ENCODE assay signal across 20 mouse cellular contexts in the genomic region with DNA sequence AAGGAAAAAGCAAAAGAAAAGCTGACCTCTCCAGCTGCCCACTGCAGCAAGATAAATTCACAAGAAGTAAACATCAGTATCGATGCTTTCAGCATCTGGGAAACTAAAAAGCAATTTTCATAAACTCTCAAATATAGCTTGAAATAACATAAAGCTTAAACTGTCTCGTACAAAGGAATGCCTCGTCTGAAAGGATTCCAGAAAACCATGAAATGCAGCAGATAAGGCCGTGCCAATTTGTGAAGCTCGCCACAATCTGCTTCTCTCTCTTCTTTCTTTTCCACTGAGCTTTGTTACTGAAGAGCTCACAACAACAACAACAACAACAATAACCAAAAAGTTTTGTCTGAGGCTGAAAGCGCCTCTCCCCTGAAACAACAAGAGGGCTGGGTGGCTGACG.
DNase-seq lines count a peak whose midpoint lies in the region; ATAC-seq and TF ChIP-seq lines count a peak whose summit lies in the region.
"Had no signal": no experiment of that assay in that cellular context is flagged by ENCODE, and none has a peak within 500 bp of the region (broad histone marks: within the 10 kb centered on the region; RNA-seq: fewer than 3 reads in every experiment).

No protein-coding gene starts in this region.

- TF ChIP-seq POLR2A in heart, adult 2 months (IDR thresholded peaks at IDR 0.05; ENCODE audit: insufficient read depth, low read depth, low read length), result no peak

- no peak overlapping the region for H3K4me3 ChIP-seq in embryonic facial prominence, embryonic 14.5 days (ENCODE audit: low read depth, low read length)
- H3K4me3 ChIP-seq in embryonic facial prominence, embryonic 10.5 days, result no peak overlapping the region
- no peak overlapping the region for H3K4me3 ChIP-seq in heart, embryonic 14.5 days (ENCODE audit: control insufficient read depth in 1 of 2, insufficient read depth in 1 of 2, low read depth in 1 of 2, low read length in 2 of 2)
- no peak overlapping the region for H3K4me3 ChIP-seq in heart, adult 2 months
- H3K4me3 ChIP-seq in kidney, postnatal 0 days (replicated peaks; ENCODE audit: low read depth, low read length), result no peak overlapping the region
- H3K4me3 ChIP-seq in stomach, embryonic 14.5 days (ENCODE audit: low read depth, low read length), result no peak overlapping the region
- no peak overlapping the region for H3K4me3 ChIP-seq in stomach, postnatal 0 days (ENCODE audit: low read depth, low read length)
- H3K4me3 ChIP-seq: heart, embryonic 10.5 days; hindbrain, embryonic 15.5 days had no signal

- no peaks in the 10 kb centered on the region for H3K36me3 ChIP-seq in embryonic facial prominence, embryonic 14.5 days (ENCODE audit: control insufficient read depth, insufficient read depth, low read length)
- H3K36me3 ChIP-seq in embryonic facial prominence, embryonic 10.5 days (replicated peaks), result no peaks in the 10 kb centered on the region
- H3K36me3 ChIP-seq in heart, embryonic 14.5 days (ENCODE audit: control insufficient read depth, insufficient read depth, low read length), result no peaks in the 10 kb centered on the region
- no peaks in the 10 kb centered on the region for H3K36me3 ChIP-seq in heart, adult 2 months (ENCODE audit: control insufficient read depth, insufficient read depth, low read length)
- H3K36me3 ChIP-seq in kidney, postnatal 0 days (ENCODE audit: insufficient read depth, low read length), result no peaks in the 10 kb centered on the region
- H3K36me3 ChIP-seq in stomach, embryonic 14.5 days (ENCODE audit: control insufficient read depth, insufficient read depth, low read length), result no peaks in the 10 kb centered on the region
- no peaks in the 10 kb centered on the region for H3K36me3 ChIP-seq in stomach, postnatal 0 days (ENCODE audit: control insufficient read depth, insufficient read depth, low read length)
- H3K36me3 ChIP-seq: G1E; heart, embryonic 10.5 days; hindbrain, embryonic 15.5 days had no signal

- H3K9ac ChIP-seq in embryonic facial prominence, embryonic 14.5 days (ENCODE audit: low read depth, low read length), result no peak overlapping the region
- no peak overlapping the region for H3K9ac ChIP-seq in heart, embryonic 14.5 days (ENCODE audit: low read length)
- H3K9ac ChIP-seq in heart, adult 2 months (ENCODE audit: low read depth, low read length), result no peak overlapping the region
- no peak overlapping the region for H3K9ac ChIP-seq in kidney, postnatal 0 days (ENCODE audit: low read depth, low read length)
- no peak overlapping the region for H3K9ac ChIP-seq in stomach, embryonic 14.5 days (replicated peaks; ENCODE audit: low read depth, low read length)
- no peak overlapping the region for H3K9ac ChIP-seq in stomach, postnatal 0 days (ENCODE audit: low read length)
- H3K9ac ChIP-seq: forebrain, postnatal 0 days; hindbrain, embryonic 15.5 days had no signal

- H3K27me3 ChIP-seq in embryonic facial prominence, embryonic 14.5 days (replicated peaks; ENCODE audit: control insufficient read depth, insufficient read depth, low read length), result no peaks in the 10 kb centered on the region
- no peaks in the 10 kb centered on the region; the same call in none of the 2 replicates for H3K27me3 ChIP-seq in embryonic facial prominence, embryonic 10.5 days (replicated peaks; ENCODE audit: low read depth, poor library complexity, severe bottlenecking)
- no peaks in the 10 kb centered on the region for H3K27me3 ChIP-seq in heart, embryonic 14.5 days (ENCODE audit: control insufficient read depth, insufficient read depth, low read length)
- peaks cover 2% of the 10 kb centered on the region; the same call in 1 of the 2 replicates for H3K27me3 ChIP-seq in heart, adult 2 months (ENCODE audit: control insufficient read depth, insufficient read depth, low read length)
- H3K27me3 ChIP-seq in kidney, postnatal 0 days (ENCODE audit: insufficient read depth, low read length), result no peaks in the 10 kb centered on the region
- H3K27me3 ChIP-seq in stomach, embryonic 14.5 days (ENCODE audit: control insufficient read depth, insufficient read depth, low read length), result no peaks in the 10 kb centered on the region
- H3K27me3 ChIP-seq in stomach, postnatal 0 days (ENCODE audit: control insufficient read depth, insufficient read depth, low read length), result no peaks in the 10 kb centered on the region
- H3K27me3 ChIP-seq: hindbrain, embryonic 15.5 days had no signal

- intact Hi-C loops in heart, adult 2 months (cut with DNase I), result no loop called here

- 56% methylated on average over 7 of the region's 7 CpGs for WGBS in embryonic facial prominence, embryonic 14.5 days
- 63% methylated on average over 7 of the region's 7 CpGs for WGBS in embryonic facial prominence, embryonic 10.5 days
- 50% methylated on average over 7 of the region's 7 CpGs for WGBS in heart, embryonic 14.5 days
- WGBS in heart, adult 2 months, result 41% methylated on average over 7 of the region's 7 CpGs
- WGBS in kidney, postnatal 0 days, result 67% methylated on average over 7 of the region's 7 CpGs
- 29% methylated on average over 7 of the region's 7 CpGs for WGBS in stomach, embryonic 14.5 days
- WGBS in stomach, postnatal 0 days, result 20% methylated on average over 7 of the region's 7 CpGs

- no peak overlapping the region for H3K4me2 ChIP-seq in embryonic facial prominence, embryonic 14.5 days (ENCODE audit: low read depth, low read length)
- H3K4me2 ChIP-seq in heart, embryonic 14.5 days (ENCODE audit: low read length), result peak overlapping the region; percentile 14; the same call in 1 of the 2 replicates
- peak overlapping the region; percentile 11; the same call in 1 of the 2 replicates for H3K4me2 ChIP-seq in kidney, postnatal 0 days (ENCODE audit: low read length)
- 0 out of 2 replicates have a peak overlapping the region, but pooled peaks have one; percentile 16 for H3K4me2 ChIP-seq in stomach, embryonic 14.5 days (replicated peaks; ENCODE audit: low read depth, low read length)
- H3K4me2 ChIP-seq in stomach, postnatal 0 days (replicated peaks; ENCODE audit: low read depth), result no peak overlapping the region; the same call in 1 of the 2 replicates
- H3K4me2 ChIP-seq: hindbrain, embryonic 15.5 days had no signal

- no peaks in the 10 kb centered on the region for H3K4me1 ChIP-seq in embryonic facial prominence, embryonic 14.5 days (ENCODE audit: control insufficient read depth, insufficient read depth, low read length)
- peaks cover 15% of the 10 kb centered on the region; the same call in 1 of the 2 replicates for H3K4me1 ChIP-seq in embryonic facial prominence, embryonic 10.5 days
- H3K4me1 ChIP-seq in heart, embryonic 14.5 days (ENCODE audit: control insufficient read depth in 2 of 2, insufficient read depth in 2 of 2, low read length in 2 of 2), result peaks cover 2 to 3% of the 10 kb centered on the region in 2 experiments; a peak in 1 of 4 replicates
- no peaks in the 10 kb centered on the region for H3K4me1 ChIP-seq in heart, adult 2 months (ENCODE audit: control insufficient read depth, insufficient read depth, low read length)
- H3K4me1 ChIP-seq in kidney, postnatal 0 days (replicated peaks; ENCODE audit: insufficient read depth, low read length), result no peaks in the 10 kb centered on the region
- 0 out of 2 replicates have a peak, but pooled peaks cover 2% of the 10 kb centered on the region for H3K4me1 ChIP-seq in stomach, embryonic 14.5 days (ENCODE audit: control insufficient read depth, insufficient read depth, low read length)
- no peaks in the 10 kb centered on the region for H3K4me1 ChIP-seq in stomach, postnatal 0 days (replicated peaks; ENCODE audit: control insufficient read depth, insufficient read depth)
- H3K4me1 ChIP-seq: heart, embryonic 10.5 days; hindbrain, embryonic 15.5 days had no signal

- TF ChIP-seq CTCF in heart, adult 2 months (IDR thresholded peaks at IDR 0.05), result no peak
- no peak for TF ChIP-seq CTCF in kidney, postnatal 0 days (IDR thresholded peaks at IDR 0.05; ENCODE audit: low read depth)
- no peak for TF ChIP-seq CTCF in stomach, postnatal 0 days (IDR thresholded peaks at IDR 0.05; ENCODE audit: low read depth)

- peak; percentile 17 for DNase-seq in embryonic facial prominence, embryonic 14.5 days (ENCODE audit: low spot score)
- DNase-seq in embryonic facial prominence, embryonic 10.5 days (ENCODE audit: low spot score), result no peak
- no peak for DNase-seq in heart, adult 2 months
- DNase-seq in kidney, postnatal 0 days (ENCODE audit: low spot score), result no peak
- DNase-seq in kidney, adult 8-10 months, result no peak
- no peak for DNase-seq in stomach, postnatal 0 days (ENCODE audit: low spot score)
- DNase-seq: adrenal gland, adult 8-10 months; adrenal gland, postnatal 36 days; B cell, adult 2 months; cerebellum, adult 2 months; cerebellum, postnatal 10 days; forebrain, postnatal 0 days; gastrocnemius, postnatal 14 days; heart, postnatal 36 days had no signal

- no peaks in the 10 kb centered on the region for H3K79me2 ChIP-seq in heart, adult 2 months (replicated peaks; ENCODE audit: control insufficient read depth, insufficient read depth, low read length)

- TF ChIP-seq EP300 in heart, adult 2 months (IDR thresholded peaks at IDR 0.05; ENCODE audit: insufficient read depth, low read depth, low read length), result no peak
- TF ChIP-seq EP300 in stomach, postnatal 0 days (optimal IDR thresholded peaks at IDR 0.05), result no peak

- ATAC-seq in embryonic facial prominence, embryonic 14.5 days (ENCODE audit: low read depth), result no peak
- ATAC-seq in heart, embryonic 14.5 days (ENCODE audit: insufficient number of reproducible peaks, insufficient read depth, low FRiP score, low read depth), result no peak
- ATAC-seq in kidney, postnatal 0 days (replicated peaks; ENCODE audit: low FRiP score, low read depth), result no peak
- no peak for ATAC-seq in stomach, embryonic 14.5 days (ENCODE audit: insufficient number of reproducible peaks, insufficient read depth, low FRiP score, low read depth)
- no peak for ATAC-seq in stomach, postnatal 0 days (ENCODE audit: low FRiP score, low TSS enrichment)
- ATAC-seq: CD4-positive, CD25-positive, alpha-beta regulatory T cell, adult 4 months; forebrain, postnatal 0 days had no signal

- H3K9me3 ChIP-seq in embryonic facial prominence, embryonic 14.5 days (ENCODE audit: control insufficient read depth, low read length), result no peaks in the 10 kb centered on the region
- no peaks in the 10 kb centered on the region for H3K9me3 ChIP-seq in embryonic facial prominence, embryonic 10.5 days
- no peaks in the 10 kb centered on the region for H3K9me3 ChIP-seq in heart, embryonic 14.5 days (ENCODE audit: control insufficient read depth, low read length)
- no peaks in the 10 kb centered on the region for H3K9me3 ChIP-seq in kidney, postnatal 0 days (replicated peaks; ENCODE audit: low read length)
- no peaks in the 10 kb centered on the region for H3K9me3 ChIP-seq in stomach, embryonic 14.5 days (ENCODE audit: control insufficient read depth, low read depth, low read length)
- no peaks in the 10 kb centered on the region for H3K9me3 ChIP-seq in stomach, postnatal 0 days (ENCODE audit: control insufficient read depth, low read length)
- H3K9me3 ChIP-seq: G1E; heart, embryonic 10.5 days; hindbrain, embryonic 15.5 days had no signal

- no peak overlapping the region for H3K27ac ChIP-seq in embryonic facial prominence, embryonic 14.5 days (replicated peaks; ENCODE audit: low read depth, low read length)
- no peak overlapping the region for H3K27ac ChIP-seq in embryonic facial prominence, embryonic 10.5 days (replicated peaks)
- no peak overlapping the region for H3K27ac ChIP-seq in heart, embryonic 14.5 days (replicated peaks in 1 of 2; ENCODE audit: control insufficient read depth in 1 of 2, insufficient read depth in 1 of 2, low read depth in 2 of 2, low read length in 2 of 2)
- no peak overlapping the region for H3K27ac ChIP-seq in heart, adult 2 months
- no peak overlapping the region for H3K27ac ChIP-seq in kidney, postnatal 0 days
- 0 out of 2 replicates have a peak overlapping the region, but pooled peaks have one; percentile 44 for H3K27ac ChIP-seq in stomach, embryonic 14.5 days (ENCODE audit: low read length)
- H3K27ac ChIP-seq in stomach, postnatal 0 days (replicated peaks), result no peak overlapping the region
- H3K27ac ChIP-seq: heart, embryonic 10.5 days; hindbrain, embryonic 15.5 days had no signal

Comparison
In these comparisons a context has a peak if more than half of its experiments do, and no peak if none do; other contexts are left out.
1. H3K4me2 ChIP-seq: peak in heart, embryonic 14.5 days (single experiment), kidney, postnatal 0 days (single experiment) and stomach, embryonic 14.5 days (single experiment); none in embryonic facial prominence, embryonic 14.5 days (single experiment) and stomach, postnatal 0 days (single experiment).